Mouse (Mus musculus) embryonic facial prominence, embryonic 11.5 days (tissue): Measurements from ENCODE around the gene Ephb1. TPM values are rescaled to one million over a fixed set of nuclear protein-coding genes. Genes with fewer than 3 reads are reported as not detected.

Experiments
- ATAC-seq: fragments of 200-750 bp; cut with Nextera tagmentation; replicated peaks from 2 replicates; pipeline ENCODE4 v1.8.0; 2017; ENCODE audit warnings: low read depth; ENCODE audit not compliant: insufficient number of reproducible peaks, low FRiP score, low TSS enrichment
- DNase-seq: peaks from one replicate; pipeline ENCODE4 v3.0.0-alpha.2; 2015; ENCODE audit warnings: low spot score
- H3K27ac ChIP-seq: fragments of 300-500 bp; sonication (generic); replicated peaks from 2 replicates; pipeline ENCODE4 v1.5.1; 2014; ENCODE audit warnings: mild to moderate bottlenecking, low read depth, low read length, control low read depth
- H3K27me3 ChIP-seq: fragments of 300-500 bp; sonication (generic); 2 replicates; pipeline ENCODE4 v1.6.1; 2014; ENCODE audit warnings: mild to moderate bottlenecking, low read length, moderate library complexity, mixed read lengths; ENCODE audit not compliant: control insufficient read depth, insufficient read depth
- H3K36me3 ChIP-seq: fragments of 300-500 bp; sonication (generic); replicated peaks from 2 replicates; pipeline ENCODE4 v1.6.1; 2014; ENCODE audit warnings: low read depth, mild to moderate bottlenecking, low read length, moderate library complexity, mixed read lengths; ENCODE audit not compliant: control insufficient read depth, insufficient read depth
- H3K4me1 ChIP-seq: fragments of 300-500 bp; sonication (generic); 2 replicates; pipeline ENCODE4 v1.6.1; 2014; ENCODE audit warnings: low read length, mixed read lengths; ENCODE audit not compliant: control insufficient read depth, insufficient read depth
- H3K4me2 ChIP-seq: fragments of 300-500 bp; sonication (generic); 2 replicates; pipeline ENCODE4 v1.6.1; 2014; ENCODE audit warnings: low read depth, mild to moderate bottlenecking, control low read depth, low read length, moderate library complexity
- H3K4me3 ChIP-seq: fragments of 300-500 bp; sonication (generic); 2 replicates; pipeline ENCODE4 v1.5.1; 2014; ENCODE audit warnings: low read depth, low read length, control low read depth
- H3K9ac ChIP-seq: fragments of 300-500 bp; sonication (generic); replicated peaks from 2 replicates; pipeline ENCODE4 v1.6.1; 2014; ENCODE audit warnings: mild to moderate bottlenecking, control low read depth, low read length
- H3K9me3 ChIP-seq: fragments of 300-500 bp; sonication (generic); replicated peaks from 2 replicates; pipeline ENCODE4 v1.6.1; 2016; ENCODE audit warnings: mild to moderate bottlenecking, low read length, inconsistent platforms, mixed read lengths; ENCODE audit not compliant: control insufficient read depth
- WGBS: fragments of 180-500 bp; shearing (Covaris S2); extraction: QIAGEN DNeasy Blood & Tissue Kit; methylation state at CpG from one replicate; pipeline ENCODE4 v1.1.7; 2014; 5-methylcytosine and 5-hydroxymethylcytosine counted together
- polyA plus RNA-seq: library from polyadenylated mRNA; unstranded; fragments of >200 nt; fragmentation: Nextera tagmentation; extraction: Ambion mirVana; gene quantifications from 2 replicates; pipeline ENCODE4 v1.2.1, GENCODE M21; 2014

Ephb1 gene
- polyA plus RNA-seq, 1 experiment from 2014 or later = 6.6 TPM

- Histone ChIP-seq H3K4me1 (peaks cover 3% of the 10 kb centered on the region; the same call in 1 of the 2 replicates), H3K27me3 (peaks cover 43% of the 10 kb centered on the region), H3K36me3 (no peaks in the 10 kb centered on the region), H3K4me3 (no peak overlapping the region), H3K9me3 (no peaks in the 10 kb centered on the region), H3K4me2 (no peak overlapping the region), H3K27ac (no peak overlapping the region), H3K9ac (no peak overlapping the region)
- 50% methylated on average over 5 of the region's 5 CpGs for WGBS
- ATAC-seq (no peak), DNase-seq (no peak)
Observed at GRCm38 (mm10) chr9:102351221-102351620, 3.3 kb downstream of the Ephb1 start.

DNA sequence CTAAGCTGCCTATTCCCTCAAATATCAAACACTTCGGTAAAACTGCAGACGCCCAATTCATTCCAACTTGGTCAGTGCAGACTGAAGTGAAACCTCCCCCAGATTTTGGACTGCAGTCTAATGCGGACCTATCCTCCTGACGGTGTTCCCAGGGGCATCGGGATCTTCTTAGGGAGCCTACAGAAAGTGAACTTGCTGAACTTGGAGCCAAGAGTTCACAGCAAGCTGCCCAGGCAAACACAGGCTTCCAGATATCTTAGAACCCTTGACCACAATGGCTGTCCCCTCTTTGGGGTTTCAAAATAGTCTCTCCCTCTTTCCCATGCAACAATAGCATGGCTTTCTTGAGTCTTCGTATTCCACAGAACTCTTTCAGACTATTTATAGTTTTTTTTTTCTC, 3.8 kb downstream of the Ephb1 start:
- Histone ChIP-seq H3K27me3 (peaks cover 43% of the 10 kb centered on the region), H3K9me3 (no peaks in the 10 kb centered on the region), H3K9ac (no peak overlapping the region), H3K27ac (no peak overlapping the region), H3K4me3 (no peak overlapping the region), H3K4me2 (no peak overlapping the region), H3K4me1 (peaks cover 3% of the 10 kb centered on the region; the same call in 1 of the 2 replicates), H3K36me3 (no peaks in the 10 kb centered on the region)
- no peak for ATAC-seq
- DNase-seq = no peak
- WGBS = 78% methylated on average over 6 of the region's 6 CpGs

- Histone ChIP-seq H3K36me3 (no peaks in the 10 kb centered on the region), H3K4me2 (no peak overlapping the region), H3K27me3 (peaks cover 43% of the 10 kb centered on the region), H3K4me1 (peaks cover 3% of the 10 kb centered on the region; the same call in 1 of the 2 replicates), H3K9me3 (no peaks in the 10 kb centered on the region), H3K4me3 (no peak overlapping the region), H3K9ac (no peak overlapping the region), H3K27ac (no peak overlapping the region)
- ATAC-seq (no peak), DNase-seq (no peak)
- 77% methylated on average over 6 of the region's 6 CpGs for WGBS
Observed at GRCm38 (mm10) chr9:102350076-102350475, 4.4 kb downstream of the Ephb1 start.

- H3K27me3 ChIP-seq = peaks cover 19% of the 10 kb centered on the region
Observed at GRCm38 (mm10) chr9:102346801-102347200, 7.7 kb downstream of the Ephb1 start.

GRCm38 (mm10) chr9:102345474-102345873, 9.0 kb downstream of the Ephb1 start:
- H3K9ac ChIP-seq = no peak overlapping the region
- no peaks in the 10 kb centered on the region for H3K9me3 ChIP-seq
- no peak for DNase-seq
- 74% methylated on average over 6 of the region's 6 CpGs for WGBS
- H3K36me3 ChIP-seq = no peaks in the 10 kb centered on the region
- no peak overlapping the region for H3K4me2 ChIP-seq
- H3K27me3 ChIP-seq = peaks cover 7% of the 10 kb centered on the region; the same call in 1 of the 2 replicates
- H3K4me3 ChIP-seq = no peak overlapping the region
- H3K27ac ChIP-seq = no peak overlapping the region
- ATAC-seq = no peak
- H3K4me1 ChIP-seq = no peaks in the 10 kb centered on the region

More at GRCm38 (mm10) chr9:102346801-102347200, 7.7 kb downstream of the Ephb1 start:
- DNase-seq = no peak
- Histone ChIP-seq H3K9me3 (no peaks in the 10 kb centered on the region), H3K27ac (no peak overlapping the region), H3K9ac (no peak overlapping the region), H3K4me3 (no peak overlapping the region), H3K36me3 (no peaks in the 10 kb centered on the region), H3K4me2 (no peak overlapping the region), H3K4me1 (no peaks in the 10 kb centered on the region)
- no peak for ATAC-seq
- WGBS = 79% methylated on average over 3 of the region's 3 CpGs

DNA sequence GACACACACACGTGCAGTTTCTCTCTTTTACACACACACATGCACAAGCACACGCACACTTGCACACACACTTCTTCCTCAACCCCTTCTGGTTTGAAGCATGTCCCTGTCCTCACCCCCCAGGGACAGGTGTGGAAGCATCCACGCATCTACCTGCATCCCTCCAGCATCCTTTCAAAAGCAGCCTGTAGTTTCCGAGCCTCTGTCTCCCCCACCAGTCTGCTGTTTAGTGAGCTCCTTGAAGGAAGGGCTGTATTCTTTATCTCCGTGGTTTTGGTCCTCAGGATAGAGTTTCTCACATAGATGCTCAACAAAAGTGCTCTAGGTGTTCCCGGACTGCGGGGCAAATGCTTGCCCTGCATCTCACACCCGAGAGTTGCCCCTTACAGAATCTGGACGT, 9.4 kb downstream of the Ephb1 start:
- Histone ChIP-seq H3K9ac (no peak overlapping the region), H3K4me1 (no peaks in the 10 kb centered on the region), H3K36me3 (no peaks in the 10 kb centered on the region), H3K4me2 (no peak overlapping the region), H3K9me3 (no peaks in the 10 kb centered on the region), H3K27ac (no peak overlapping the region), H3K27me3 (peaks cover 5% of the 10 kb centered on the region; the same call in 1 of the 2 replicates), H3K4me3 (no peak overlapping the region)
- no peak for ATAC-seq
- WGBS = 79% methylated on average over 9 of the region's 9 CpGs
- DNase-seq = no peak

GRCm38 (mm10) chr9:102344086-102344930, 10.2 kb downstream of the Ephb1 start:
- DNase-seq (no peak), ATAC-seq (no peak)
- no peak overlapping the region for H3K27ac ChIP-seq
- no peak overlapping the region for H3K4me2 ChIP-seq
- H3K9me3 ChIP-seq = no peaks in the 10 kb centered on the region
- no peak overlapping the region for H3K4me3 ChIP-seq
- no peaks in the 10 kb centered on the region for H3K36me3 ChIP-seq
- 83% methylated on average over 10 of the region's 10 CpGs for WGBS
- peaks cover 3% of the 10 kb centered on the region; the same call in 1 of the 2 replicates for H3K27me3 ChIP-seq
- H3K4me1 ChIP-seq = no peaks in the 10 kb centered on the region
- no peak overlapping the region for H3K9ac ChIP-seq

GRCm38 (mm10) chr9:102343061-102343460, 11.4 kb downstream of the Ephb1 start:
- DNase-seq (no peak), ATAC-seq (no peak)
- Histone ChIP-seq H3K4me1 (no peaks in the 10 kb centered on the region), H3K4me2 (no peak overlapping the region), H3K9me3 (no peaks in the 10 kb centered on the region), H3K4me3 (no peak overlapping the region), H3K27ac (no peak overlapping the region), H3K9ac (no peak overlapping the region), H3K36me3 (no peaks in the 10 kb centered on the region), H3K27me3 (no peaks in the 10 kb centered on the region)
- 85% methylated on average over 9 of the region's 9 CpGs for WGBS
